ENCODE assay signal across 8 mouse cellular contexts in the genomic region with DNA sequence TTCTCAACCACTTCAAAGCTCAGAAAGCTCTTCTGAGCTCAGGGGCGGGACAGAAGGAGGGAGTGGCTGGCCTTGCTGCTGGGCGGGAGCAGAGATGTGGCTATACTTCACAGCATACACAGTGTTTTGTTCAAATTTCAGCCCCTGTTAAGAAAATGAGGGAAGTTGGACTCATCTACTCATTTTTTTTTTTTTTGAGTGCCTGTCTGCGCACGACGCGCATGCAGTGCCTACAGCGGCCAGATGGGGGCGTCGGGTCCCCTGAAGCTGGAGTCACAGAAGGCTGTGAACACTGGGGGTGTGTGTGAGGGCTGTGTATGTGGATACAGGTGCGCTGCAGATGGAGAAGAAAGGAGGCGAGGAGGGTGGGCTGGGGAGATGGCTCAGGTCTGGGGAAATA. TPM values are rescaled to one million over a fixed set of nuclear protein-coding genes. Genes with fewer than 3 reads are reported as not detected.
DNase-seq lines count a peak whose midpoint lies in the region; ATAC-seq and TF ChIP-seq lines count a peak whose summit lies in the region.

No protein-coding gene starts in this region.

- H3K9me3 ChIP-seq in embryonic facial prominence, embryonic 10.5 days, result peaks cover 9% of the 10 kb centered on the region; the same call in 1 of the 2 replicates
- H3K9me3 ChIP-seq in limb, embryonic 15.5 days, result no peaks in the 10 kb centered on the region
- no peaks in the 10 kb centered on the region for H3K9me3 ChIP-seq in midbrain, postnatal 0 days (ENCODE audit: low read length)

- H3K4me1 ChIP-seq in embryonic facial prominence, embryonic 10.5 days, result peaks cover 68% of the 10 kb centered on the region
- peaks cover 57% of the 10 kb centered on the region for H3K4me1 ChIP-seq in limb, embryonic 15.5 days
- peaks cover 15% of the 10 kb centered on the region for H3K4me1 ChIP-seq in midbrain, postnatal 0 days (ENCODE audit: insufficient read depth, low read length)

- H3K9ac ChIP-seq in limb, embryonic 15.5 days, result no peak overlapping the region
- no peak overlapping the region for H3K9ac ChIP-seq in midbrain, postnatal 0 days (replicated peaks; ENCODE audit: low read length, poor library complexity, severe bottlenecking)

- peak overlapping the region; percentile 90 for H3K27ac ChIP-seq in embryonic facial prominence, embryonic 10.5 days (replicated peaks)
- peak overlapping the region; percentile 99 for H3K27ac ChIP-seq in limb, embryonic 15.5 days
- H3K27ac ChIP-seq in midbrain, postnatal 0 days (ENCODE audit: low read depth, low read length), result no peak overlapping the region

- ATAC-seq in cerebellum, adult (ENCODE audit: insufficient number of reproducible peaks, low FRiP score, low TSS enrichment), result no peak
- no peak for ATAC-seq in limb, embryonic 15.5 days (ENCODE audit: insufficient number of reproducible peaks, low FRiP score, low TSS enrichment, low read depth)
- ATAC-seq in midbrain, postnatal 0 days (ENCODE audit: low FRiP score), result no peak

- H3K4me3 ChIP-seq in embryonic facial prominence, embryonic 10.5 days, result peak overlapping the region; percentile 69
- H3K4me3 ChIP-seq in limb, embryonic 15.5 days, result peak overlapping the region; percentile 61; the same call in 1 of the 2 replicates
- H3K4me3 ChIP-seq in midbrain, postnatal 0 days (ENCODE audit: low read depth, low read length), result no peak overlapping the region

- H3K36me3 ChIP-seq in embryonic facial prominence, embryonic 10.5 days (replicated peaks), result peaks cover 15% of the 10 kb centered on the region
- peaks cover 15% of the 10 kb centered on the region for H3K36me3 ChIP-seq in limb, embryonic 15.5 days
- no peaks in the 10 kb centered on the region for H3K36me3 ChIP-seq in midbrain, postnatal 0 days (ENCODE audit: insufficient read depth, low read length)

- peak overlapping the region; percentile 92 for H3K4me2 ChIP-seq in limb, embryonic 15.5 days
- H3K4me2 ChIP-seq in midbrain, postnatal 0 days (ENCODE audit: low read depth, low read length, poor library complexity, severe bottlenecking), result 0 out of 2 replicates have a peak overlapping the region, but pooled peaks have one; percentile 20

- peaks cover 36% of the 10 kb centered on the region for H3K27me3 ChIP-seq in embryonic facial prominence, embryonic 10.5 days (replicated peaks; ENCODE audit: low read depth, poor library complexity, severe bottlenecking)
- H3K27me3 ChIP-seq in limb, embryonic 15.5 days, result no peaks in the 10 kb centered on the region
- H3K27me3 ChIP-seq in midbrain, postnatal 0 days (ENCODE audit: insufficient read depth, low read length), result peaks cover 24% of the 10 kb centered on the region

- peak; percentile 86 for DNase-seq in cerebellum, adult 11 months
- peak; percentile 91 for DNase-seq in embryonic facial prominence, embryonic 10.5 days (ENCODE audit: low spot score)
- peak; percentile 78 to 88 for DNase-seq in heart, adult 9 months (ENCODE audit: low spot score in 2 of 2)
- peak; percentile 91 for DNase-seq in kidney, adult 9 months
- peak; percentile 81 for DNase-seq in midbrain, postnatal 0 days (ENCODE audit: low spot score)
- peak; percentile 86 to 92 for DNase-seq in spleen, postnatal 14 days (ENCODE audit: low spot score in 2 of 2)

- 4% methylated on average over 11 of the region's 11 CpGs for WGBS in embryonic facial prominence, embryonic 10.5 days
- 4% methylated on average over 11 of the region's 11 CpGs for WGBS in limb, embryonic 15.5 days
- WGBS in midbrain, postnatal 0 days, result 6% methylated on average over 11 of the region's 11 CpGs

- peak; percentile 91 for TF ChIP-seq CTCF in midbrain, postnatal 0 days (IDR thresholded peaks at IDR 0.05)

RNA-seq across cellular contexts. Expression of a gene that starts 1.4 kb away (rescaled TPM):
- 234 and 253 TPM in 2 replicates for polyA plus RNA-seq in embryonic facial prominence, embryonic 10.5 days (2016; fragmentation: Nextera tagmentation; extraction: Ambion mirVana)
- 264 and 270 TPM in 2 replicates for polyA plus RNA-seq in limb, embryonic 15.5 days (2015; fragmentation: Nextera tagmentation; extraction: Ambion mirVana)
- 14.8 and 19.5 TPM in 2 replicates for total RNA-seq in midbrain, postnatal 0 days (2014; rRNA removed)
- 12.6 and 12.8 TPM in 2 replicates for polyA plus RNA-seq in midbrain, postnatal 0 days (2015; fragmentation: Nextera tagmentation; extraction: Ambion mirVana)

RNA-seq across cellular contexts. Expression of a gene that starts 2.8 kb away (rescaled TPM):
- polyA plus RNA-seq in embryonic facial prominence, embryonic 10.5 days (2016; fragmentation: Nextera tagmentation; extraction: Ambion mirVana), result 12.3 and 12.4 TPM in 2 replicates
- 19.3 and 20.1 TPM in 2 replicates for polyA plus RNA-seq in limb, embryonic 15.5 days (2015; fragmentation: Nextera tagmentation; extraction: Ambion mirVana)
- total RNA-seq in midbrain, postnatal 0 days (2014; rRNA removed), result 134 and 172 TPM in 2 replicates
- 26.2 and 29.3 TPM in 2 replicates for polyA plus RNA-seq in midbrain, postnatal 0 days (2015; fragmentation: Nextera tagmentation; extraction: Ambion mirVana)

RNA-seq across cellular contexts. Expression of a gene that starts 9.3 kb away (rescaled TPM):
- 2.9 and 3.2 TPM in 2 replicates for polyA plus RNA-seq in embryonic facial prominence, embryonic 10.5 days (2016; fragmentation: Nextera tagmentation; extraction: Ambion mirVana)
- polyA plus RNA-seq in limb, embryonic 15.5 days (2015; fragmentation: Nextera tagmentation; extraction: Ambion mirVana), result 3.3 and 3.4 TPM in 2 replicates
- total RNA-seq in midbrain, postnatal 0 days (2014; rRNA removed), result 9.3 TPM in 2 replicates
- polyA plus RNA-seq in midbrain, postnatal 0 days (2015; fragmentation: Nextera tagmentation; extraction: Ambion mirVana), result 1.7 and 1.9 TPM in 2 replicates

RNA-seq across cellular contexts. Expression of a gene that starts 16.4 kb away (rescaled TPM):
- 0.13 and 0.44 TPM in 2 replicates for polyA plus RNA-seq in embryonic facial prominence, embryonic 10.5 days (2016; fragmentation: Nextera tagmentation; extraction: Ambion mirVana)
- polyA plus RNA-seq in limb, embryonic 15.5 days (2015; fragmentation: Nextera tagmentation; extraction: Ambion mirVana), result 0.40 and 0.64 TPM in 2 replicates
- 0.42 and 2.2 TPM in 2 replicates for total RNA-seq in midbrain, postnatal 0 days (2014; rRNA removed)
- 0.11 and 0.21 TPM in 2 replicates for polyA plus RNA-seq in midbrain, postnatal 0 days (2015; fragmentation: Nextera tagmentation; extraction: Ambion mirVana)

RNA-seq across cellular contexts. Expression of a gene that starts 27.0 kb away (rescaled TPM):
- polyA plus RNA-seq in embryonic facial prominence, embryonic 10.5 days (2016; fragmentation: Nextera tagmentation; extraction: Ambion mirVana), result 166 TPM in 2 replicates
- 81.7 and 83.6 TPM in 2 replicates for polyA plus RNA-seq in limb, embryonic 15.5 days (2015; fragmentation: Nextera tagmentation; extraction: Ambion mirVana)
- total RNA-seq in midbrain, postnatal 0 days (2014; rRNA removed), result 72.6 and 87.6 TPM in 2 replicates
- 102 and 116 TPM in 2 replicates for polyA plus RNA-seq in midbrain, postnatal 0 days (2015; fragmentation: Nextera tagmentation; extraction: Ambion mirVana)

Comparison
In these comparisons a context has a peak if more than half of its experiments do, and no peak if none do; other contexts are left out.
1. RNA of a gene that starts 1.4 kb away (polyA plus RNA-seq): 264 to 270 TPM in limb, embryonic 15.5 days and 234 to 253 TPM in embryonic facial prominence, embryonic 10.5 days; 12.6 to 12.8 TPM in midbrain, postnatal 0 days; every median in the first group is over 10 times any median in the second.
2. Peak in every context shown above with its lines, with median percentiles within 50 percentile points of each other: DNase-seq.